Mouse (Mus musculus) erythroblast, embryonic 14.5 days (primary cell): Measurements from ENCODE around the gene Cib4.

Experiments
- GATA1 ChIP-seq: IDR thresholded peaks from 2 replicates; pipeline ENCODE4 v1.6.1; 2012; ENCODE audit warnings: low read length, inconsistent platforms, mixed read lengths
- TAL1 ChIP-seq: IDR thresholded peaks from 3 replicates; pipeline ENCODE4 v1.6.1; 2012; ENCODE audit warnings: low read length, inconsistent platforms, mixed read lengths

- no peak for TF ChIP-seq GATA1
- no peak for TF ChIP-seq TAL1
These were observed 63.3 kb downstream of the Cib4 start for GRCm38 (mm10) chr5:30482319-30482718.
